ENCODE assay signal across 27 mouse cellular contexts in the genomic region with DNA sequence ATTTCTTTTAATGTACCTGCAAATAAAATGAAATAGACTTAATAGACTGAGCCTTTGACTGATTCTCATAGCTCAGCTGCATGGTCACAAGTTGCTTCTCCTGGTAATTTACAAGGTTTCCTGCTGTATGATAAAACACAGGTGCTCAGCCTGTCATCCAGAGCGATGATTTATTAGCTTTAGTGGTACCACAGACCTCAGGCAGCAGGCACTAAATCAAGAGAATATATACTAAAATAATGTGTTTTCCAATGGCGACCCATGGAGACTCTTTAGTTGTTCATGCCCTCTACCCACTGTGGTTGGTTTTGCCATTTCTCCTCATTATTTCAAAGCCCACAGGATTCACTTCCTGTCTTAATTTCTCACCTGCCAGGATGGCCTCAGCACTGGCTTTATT.
A peak's percentile ranks its signal among the peaks of the same experiment; 100 is the strongest.
DNase-seq lines count a peak whose midpoint lies in the region; ATAC-seq and TF ChIP-seq lines count a peak whose summit lies in the region.
"Had no signal": no experiment of that assay in that cellular context is flagged by ENCODE, and none has a peak within 500 bp of the region (broad histone marks: within the 10 kb centered on the region; RNA-seq: fewer than 3 reads in every experiment).

No protein-coding gene starts in this region.

- H3K9ac ChIP-seq in hindbrain, embryonic 15.5 days = no peak overlapping the region
- no peak overlapping the region for H3K9ac ChIP-seq in hindbrain, embryonic 16.5 days (ENCODE audit: low read depth, low read length)
- H3K9ac ChIP-seq: forebrain, embryonic 13.5 days; heart, embryonic 12.5 days; heart, embryonic 15.5 days had no signal

- peak; percentile 10 for DNase-seq in embryo, embryonic 11 days
- no peak for DNase-seq in embryo, embryonic 9.5 days (ENCODE audit: extremely low spot score)
- DNase-seq in forelimb bud, embryonic 11.5 days (ENCODE audit: low read depth, low spot score) = peak; percentile 70
- no peak for DNase-seq in layer of hippocampus, adult 2 months (ENCODE audit: low spot score in 2 of 2)
- DNase-seq: adrenal gland, adult 8-10 months; adrenal gland, postnatal 25 days; cerebellum, adult 11-12 months; cerebellum, adult 8-10 months; cerebellum, postnatal 10 days; cerebellum, postnatal 36 days; gastrocnemius, adult 2 months; gastrocnemius, postnatal 14 days; heart, adult 18-20 months; heart, postnatal 10 days; heart, postnatal 36 days had no signal

- H3K27ac ChIP-seq in hindbrain, embryonic 15.5 days (replicated peaks) = no peak overlapping the region
- H3K27ac ChIP-seq in hindbrain, embryonic 16.5 days (ENCODE audit: low read depth, low read length) = no peak overlapping the region
- no peak overlapping the region for H3K27ac ChIP-seq in layer of hippocampus, adult 2 months
- H3K27ac ChIP-seq: forebrain, embryonic 10.5 days; forebrain, embryonic 13.5 days; gastrocnemius, adult 2 months; heart, embryonic 15.5 days; hindbrain, embryonic 10.5 days; hindbrain, postnatal 0 days had no signal

- ATAC-seq in hindbrain, embryonic 15.5 days (ENCODE audit: low FRiP score, low read depth) = peak; percentile 45; the same call in 1 of the 2 replicates
- ATAC-seq in hindbrain, embryonic 16.5 days = no peak
- ATAC-seq: activated CD4-positive, CD25-positive, alpha-beta regulatory T cell, adult 4 months; forebrain, embryonic 13.5 days; forebrain, embryonic 16.5 days; hindbrain, postnatal 0 days; inflammation-experienced regulatory T-cells, adult 6 months; intestine, embryonic 16.5 days had no signal

- no peaks in the 10 kb centered on the region for H3K36me3 ChIP-seq in hindbrain, embryonic 15.5 days
- no peaks in the 10 kb centered on the region for H3K36me3 ChIP-seq in hindbrain, embryonic 16.5 days (ENCODE audit: control insufficient read depth, insufficient read depth, low read length)
- H3K36me3 ChIP-seq: forebrain, embryonic 10.5 days; heart, embryonic 12.5 days; heart, embryonic 15.5 days; hindbrain, embryonic 10.5 days had no signal

- H3K9me3 ChIP-seq in hindbrain, embryonic 15.5 days = no peaks in the 10 kb centered on the region
- no peaks in the 10 kb centered on the region for H3K9me3 ChIP-seq in hindbrain, embryonic 16.5 days (ENCODE audit: control insufficient read depth, low read length)
- H3K9me3 ChIP-seq: forebrain, embryonic 10.5 days; forebrain, embryonic 13.5 days; heart, embryonic 12.5 days; heart, embryonic 15.5 days; hindbrain, embryonic 10.5 days had no signal

- no peaks in the 10 kb centered on the region for H3K27me3 ChIP-seq in hindbrain, embryonic 15.5 days
- no peaks in the 10 kb centered on the region for H3K27me3 ChIP-seq in hindbrain, embryonic 16.5 days (replicated peaks; ENCODE audit: control insufficient read depth, insufficient read depth, low read length)
- H3K27me3 ChIP-seq: forebrain, embryonic 13.5 days; heart, embryonic 15.5 days had no signal

- H3K4me2 ChIP-seq in hindbrain, embryonic 15.5 days = no peak overlapping the region
- H3K4me2 ChIP-seq in hindbrain, embryonic 16.5 days (ENCODE audit: low read length) = no peak overlapping the region
- H3K4me2 ChIP-seq: forebrain, embryonic 13.5 days; heart, embryonic 12.5 days; heart, embryonic 15.5 days had no signal

- TF ChIP-seq CTCF in layer of hippocampus, adult 2 months (conservative IDR thresholded peaks at IDR 0.05) = no peak

- H3K4me3 ChIP-seq in hindbrain, embryonic 15.5 days = no peak overlapping the region
- H3K4me3 ChIP-seq in hindbrain, embryonic 16.5 days (ENCODE audit: low read length) = no peak overlapping the region
- no peak overlapping the region for H3K4me3 ChIP-seq in layer of hippocampus, adult 2 months
- H3K4me3 ChIP-seq: forebrain, embryonic 10.5 days; forebrain, embryonic 13.5 days; gastrocnemius, adult 2 months; heart, embryonic 12.5 days; heart, embryonic 15.5 days; hindbrain, embryonic 10.5 days had no signal

- no peaks in the 10 kb centered on the region for H3K4me1 ChIP-seq in hindbrain, embryonic 15.5 days (replicated peaks)
- no peaks in the 10 kb centered on the region for H3K4me1 ChIP-seq in hindbrain, embryonic 16.5 days (ENCODE audit: control insufficient read depth, insufficient read depth, low read depth, low read length)
- H3K4me1 ChIP-seq: forebrain, embryonic 13.5 days; heart, embryonic 12.5 days; heart, embryonic 15.5 days had no signal

- 74% methylated on average over 2 of the region's 2 CpGs for WGBS in hindbrain, embryonic 15.5 days
- WGBS in hindbrain, embryonic 16.5 days = 84% methylated on average over 2 of the region's 2 CpGs

Comparison
In these comparisons a context has a peak if more than half of its experiments do, and no peak if none do; other contexts are left out.
1. DNase-seq: peak in embryo, embryonic 11 days (single experiment) and forelimb bud, embryonic 11.5 days (single experiment); none in embryo, embryonic 9.5 days (single experiment) and layer of hippocampus, adult 2 months (0 of 2).